ENCODE assay signal across 25 mouse cellular contexts in the genomic region with DNA sequence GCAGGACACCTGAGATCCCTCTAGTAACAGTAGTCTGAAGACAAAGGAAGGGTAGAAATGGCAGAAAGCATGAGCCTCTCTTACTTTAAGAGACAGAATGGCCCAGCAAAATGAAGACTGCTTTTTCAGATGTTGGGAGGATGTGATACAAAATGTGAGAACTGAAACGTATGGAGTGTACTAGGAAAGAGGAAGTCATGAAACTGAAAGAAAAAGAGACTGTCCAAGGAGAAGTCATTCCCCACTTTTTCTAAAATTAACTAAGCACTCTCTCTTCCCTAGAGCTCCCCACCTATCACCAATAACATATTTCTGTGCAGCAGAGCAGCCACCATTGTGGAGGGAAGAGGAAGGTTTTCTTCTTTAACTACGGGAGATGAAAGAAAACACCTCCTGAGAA. TPM values are rescaled to one million over a fixed set of nuclear protein-coding genes. Genes with fewer than 3 reads are reported as not detected.
"Had no signal": no experiment of that assay in that cellular context is flagged by ENCODE, and none has a peak within 500 bp of the region (broad histone marks: within the 10 kb centered on the region; RNA-seq: fewer than 3 reads in every experiment).

Gene Tlr11, plus strand, starts transcription at position 322 of the 400 bp plus-strand sequence.

- H3K27me3 ChIP-seq: liver, embryonic 13.5 days; neural tube, embryonic 12.5 days; neural tube, embryonic 15.5 days had no signal

- H3K4me3 ChIP-seq: layer of hippocampus, adult 2 months; liver, embryonic 13.5 days; neural tube, embryonic 12.5 days; neural tube, embryonic 15.5 days had no signal

- H3K4me2 ChIP-seq: liver, embryonic 13.5 days; lung, embryonic 14.5 days; midbrain, embryonic 11.5 days; neural tube, embryonic 12.5 days; neural tube, embryonic 15.5 days had no signal

- H3K9ac ChIP-seq: liver, embryonic 13.5 days; lung, embryonic 14.5 days; neural tube, embryonic 12.5 days; neural tube, embryonic 15.5 days had no signal

- H3K27ac ChIP-seq: kidney, postnatal 0 days; layer of hippocampus, adult 2 months; liver, embryonic 13.5 days; macrophage; neural tube, embryonic 12.5 days; neural tube, embryonic 15.5 days had no signal

- H3K36me3 ChIP-seq: liver, embryonic 13.5 days; neural tube, embryonic 12.5 days; neural tube, embryonic 15.5 days had no signal

- H3K9me3 ChIP-seq: liver, embryonic 13.5 days; neural tube, embryonic 12.5 days; neural tube, embryonic 15.5 days had no signal

- DNase-seq: kidney, adult 2 months; kidney, postnatal 25 days; layer of hippocampus, adult 9-11 months; liver, embryonic 13.5 days; lung, embryonic 14.5 days; midbrain, embryonic 14.5 days; right cerebral cortex, adult 18-20 months; right cerebral cortex, postnatal 14 days; right cerebral cortex, postnatal 4 days; thymus, postnatal 25 days had no signal

- H3K4me1 ChIP-seq: liver, embryonic 13.5 days; neural tube, embryonic 12.5 days; neural tube, embryonic 15.5 days had no signal

- ATAC-seq: lung, postnatal 0 days had no signal

RNA-seq across cellular contexts. Expression of gene Tlr11, which starts in this region (rescaled TPM):
- total RNA-seq: layer of hippocampus, adult 2 months; layer of hippocampus, postnatal 25 days; left cerebral cortex, adult 18-20 months; left cerebral cortex, postnatal 36 days; megakaryocyte-erythroid progenitor cell, adult 5-6 weeks; midbrain, postnatal 0 days had no signal
- polyA plus RNA-seq: kidney, embryonic 14.5 days; kidney, postnatal 0 days; limb, embryonic 11.5 days; liver, embryonic 13.5 days; lung, embryonic 14.5 days; midbrain, embryonic 11.5 days; midbrain, embryonic 14.5 days; midbrain, postnatal 0 days; neural tube, embryonic 12.5 days; neural tube, embryonic 15.5 days; stomach, embryonic 14.5 days had no signal
